In the genomic region with DNA sequence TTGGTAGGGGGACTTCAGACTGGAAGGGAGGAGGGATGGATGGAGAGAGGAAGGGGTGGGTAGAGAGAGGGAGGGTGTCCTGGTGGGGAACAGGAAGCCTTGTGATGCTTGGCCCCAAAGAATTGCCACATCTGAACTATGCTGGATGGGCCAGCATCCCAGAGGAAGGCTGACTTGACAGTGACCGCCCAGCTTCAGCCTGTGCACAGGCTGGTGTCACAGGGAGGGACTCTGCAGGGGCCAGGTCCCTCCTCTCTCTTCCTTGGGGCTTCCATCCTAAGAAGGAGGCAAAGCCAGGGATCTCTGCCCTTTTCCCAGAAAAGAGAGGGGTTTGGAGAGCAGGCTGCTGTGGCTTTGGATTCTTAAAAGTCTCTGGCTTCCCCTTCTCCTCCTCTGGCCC, we compare ENCODE assay signal across 9 mouse cellular contexts. TPM values are rescaled to one million over a fixed set of nuclear protein-coding genes. Genes with fewer than 3 reads are reported as not detected.
DNase-seq lines count a peak whose midpoint lies in the region; ATAC-seq and TF ChIP-seq lines count a peak whose summit lies in the region.
"Had no signal": no experiment of that assay in that cellular context is flagged by ENCODE, and none has a peak within 500 bp of the region (broad histone marks: within the 10 kb centered on the region; RNA-seq: fewer than 3 reads in every experiment).

No protein-coding gene starts in this region.

- H3K4me3 ChIP-seq in hindbrain, embryonic 10.5 days = no peak overlapping the region
- H3K4me3 ChIP-seq in hindbrain, embryonic 16.5 days (ENCODE audit: low read length) = no peak overlapping the region
- H3K4me3 ChIP-seq in limb, embryonic 10.5 days = peak overlapping the region; percentile 31; the same call in 1 of the 2 replicates
- no peak overlapping the region for H3K4me3 ChIP-seq in cerebellum, adult 2 months (replicated peaks; ENCODE audit: insufficient read depth, low read depth, low read length)

- peak overlapping the region; percentile 76 for H3K27ac ChIP-seq in hindbrain, embryonic 10.5 days
- no peak overlapping the region for H3K27ac ChIP-seq in hindbrain, embryonic 16.5 days (ENCODE audit: low read depth, low read length)
- H3K27ac ChIP-seq in limb, embryonic 10.5 days = peak overlapping the region; percentile 90
- no peak overlapping the region for H3K27ac ChIP-seq in cerebellum, adult 2 months (ENCODE audit: insufficient read depth, low read length)

- DNase-seq in hindbrain, embryonic 10.5 days (ENCODE audit: low spot score) = no peak
- DNase-seq in urinary bladder, postnatal 10 days (ENCODE audit: low spot score) = peak; percentile 4
- no peak for DNase-seq in urinary bladder, postnatal 25 days (ENCODE audit: low spot score)
- DNase-seq in limb, embryonic 10.5 days (ENCODE audit: low spot score) = no peak
- no peak for DNase-seq in adrenal gland, postnatal 36 days
- no peak for DNase-seq in kidney, adult 9 months
- DNase-seq in cerebellum, adult 2 months = no peak

- H3K4me1 ChIP-seq in hindbrain, embryonic 10.5 days (replicated peaks) = peaks cover 48% of the 10 kb centered on the region
- peaks cover 3% of the 10 kb centered on the region; the same call in 1 of the 2 replicates for H3K4me1 ChIP-seq in hindbrain, embryonic 16.5 days (ENCODE audit: control insufficient read depth, insufficient read depth, low read depth, low read length)
- H3K4me1 ChIP-seq in limb, embryonic 10.5 days = peaks cover 67% of the 10 kb centered on the region
- peaks cover 19% of the 10 kb centered on the region for H3K4me1 ChIP-seq in cerebellum, adult 2 months (ENCODE audit: control insufficient read depth, insufficient read depth, low read length)

- TF ChIP-seq CTCF in cerebellum, adult 2 months (IDR thresholded peaks at IDR 0.05; ENCODE audit: borderline replicate concordance, insufficient read depth, low read depth, low read length) = no peak

- no peaks in the 10 kb centered on the region for H3K9me3 ChIP-seq in hindbrain, embryonic 10.5 days
- H3K9me3 ChIP-seq in hindbrain, embryonic 16.5 days (ENCODE audit: control insufficient read depth, low read length) = no peaks in the 10 kb centered on the region
- H3K9me3 ChIP-seq in limb, embryonic 10.5 days (replicated peaks) = no peaks in the 10 kb centered on the region

- no peak for TF ChIP-seq POLR2A in cerebellum, adult 2 months (IDR thresholded peaks at IDR 0.05; ENCODE audit: borderline replicate concordance, insufficient read depth, low read length)

- WGBS in hindbrain, embryonic 10.5 days = 61% methylated on average over 1 of the region's 1 CpGs
- WGBS in hindbrain, embryonic 16.5 days = 80% methylated on average over 1 of the region's 1 CpGs
- 65% methylated on average over 1 of the region's 1 CpGs for whole genome bisulfite sequencing in limb, embryonic 10.5 days
- WGBS in cerebellum, adult 2 months = 70% methylated on average over 1 of the region's 1 CpGs

- no peak for ATAC-seq in hindbrain, embryonic 16.5 days

- H3K27me3 ChIP-seq in hindbrain, embryonic 10.5 days (ENCODE audit: insufficient read depth, poor library complexity, severe bottlenecking) = peaks cover 9% of the 10 kb centered on the region; the same call in 1 of the 2 replicates
- H3K27me3 ChIP-seq in hindbrain, embryonic 16.5 days (replicated peaks; ENCODE audit: control insufficient read depth, insufficient read depth, low read length) = no peaks in the 10 kb centered on the region
- no peaks in the 10 kb centered on the region for H3K27me3 ChIP-seq in limb, embryonic 10.5 days (ENCODE audit: low read depth, poor library complexity, severe bottlenecking)
- no peaks in the 10 kb centered on the region for H3K27me3 ChIP-seq in cerebellum, adult 2 months (ENCODE audit: control insufficient read depth, insufficient read depth, low read length)

- no peak overlapping the region for H3K4me2 ChIP-seq in hindbrain, embryonic 16.5 days (ENCODE audit: low read length)

- H3K9ac ChIP-seq in hindbrain, embryonic 16.5 days (ENCODE audit: low read depth, low read length) = no peak overlapping the region

- H3K36me3 ChIP-seq in hindbrain, embryonic 10.5 days = no peaks in the 10 kb centered on the region
- no peaks in the 10 kb centered on the region for H3K36me3 ChIP-seq in hindbrain, embryonic 16.5 days (ENCODE audit: control insufficient read depth, insufficient read depth, low read length)
- H3K36me3 ChIP-seq in limb, embryonic 10.5 days = no peaks in the 10 kb centered on the region

RNA-seq across cellular contexts. Expression of a gene that starts 7.0 kb away (rescaled TPM):
- polyA plus RNA-seq in hindbrain, embryonic 10.5 days (2016; fragmentation: Nextera tagmentation; extraction: Ambion mirVana) = 28.6 and 36.3 TPM in 2 replicates
- 95.2 and 97.8 TPM in 2 replicates for polyA plus RNA-seq in hindbrain, embryonic 16.5 days (2015; fragmentation: Nextera tagmentation; extraction: Ambion mirVana)
- polyA plus RNA-seq in limb, embryonic 10.5 days (2016; fragmentation: Nextera tagmentation; extraction: Ambion mirVana) = 35.4 and 49.6 TPM in 2 replicates
- total RNA-seq in adrenal gland, postnatal 36 days (2021) = 100 to 1,000 TPM in 1 of 2 experiments, 10 to 100 TPM in 1; 84.0 to 156 TPM
- polyA plus RNA-seq in cerebellum, adult 2 months (2012; rRNA removed) = 119 and 137 TPM in 2 replicates

RNA-seq across cellular contexts. Expression of a gene that starts 20.2 kb away (rescaled TPM):
- polyA plus RNA-seq in hindbrain, embryonic 10.5 days (2016; fragmentation: Nextera tagmentation; extraction: Ambion mirVana) = 0.19 and 0.21 TPM in 2 replicates
- 0.15 and 0.17 TPM in 2 replicates for polyA plus RNA-seq in hindbrain, embryonic 16.5 days (2015; fragmentation: Nextera tagmentation; extraction: Ambion mirVana)
- polyA plus RNA-seq in limb, embryonic 10.5 days (2016; fragmentation: Nextera tagmentation; extraction: Ambion mirVana) = 0.61 and 1.1 TPM in 2 replicates
- total RNA-seq in adrenal gland, postnatal 36 days (2021) = 1 to 10 TPM in 1 of 2 experiments, under 1 TPM in 1; 0.46 to 1.1 TPM
- polyA plus RNA-seq in cerebellum, adult 2 months (2012; rRNA removed) = 0.21 and 0.49 TPM in 2 replicates
- total RNA-seq: CH12.LX had no signal

RNA-seq across cellular contexts. Expression of a gene that starts 39.4 kb away (rescaled TPM):
- polyA plus RNA-seq in hindbrain, embryonic 10.5 days (2016; fragmentation: Nextera tagmentation; extraction: Ambion mirVana) = 1.8 and 2.0 TPM in 2 replicates
- polyA plus RNA-seq in hindbrain, embryonic 16.5 days (2015; fragmentation: Nextera tagmentation; extraction: Ambion mirVana) = 7.1 and 8.1 TPM in 2 replicates
- polyA plus RNA-seq in limb, embryonic 10.5 days (2016; fragmentation: Nextera tagmentation; extraction: Ambion mirVana) = 2.7 and 3.4 TPM in 2 replicates
- total RNA-seq in adrenal gland, postnatal 36 days (2021) = 100 to 1,000 TPM; 122 to 138 TPM
- 23.6 and 24.9 TPM in 2 replicates for polyA plus RNA-seq in cerebellum, adult 2 months (2012; rRNA removed)

RNA-seq across cellular contexts. Expression of a gene that starts 56.4 kb away (rescaled TPM):
- polyA plus RNA-seq in hindbrain, embryonic 10.5 days (2016; fragmentation: Nextera tagmentation; extraction: Ambion mirVana) = 23.7 and 31.1 TPM in 2 replicates
- polyA plus RNA-seq in hindbrain, embryonic 16.5 days (2015; fragmentation: Nextera tagmentation; extraction: Ambion mirVana) = 25.7 and 29.1 TPM in 2 replicates
- 24.1 and 25.9 TPM in 2 replicates for polyA plus RNA-seq in limb, embryonic 10.5 days (2016; fragmentation: Nextera tagmentation; extraction: Ambion mirVana)
- 10 to 100 TPM; 34.9 to 38.0 TPM for total RNA-seq in adrenal gland, postnatal 36 days (2021)
- polyA plus RNA-seq in cerebellum, adult 2 months (2012; rRNA removed) = 41.8 and 42.6 TPM in 2 replicates

Comparison
In these comparisons a context has a peak if more than half of its experiments do, and no peak if none do; other contexts are left out.
1. H3K27ac ChIP-seq: peak in hindbrain, embryonic 10.5 days (single experiment) and limb, embryonic 10.5 days (single experiment); none in hindbrain, embryonic 16.5 days (single experiment) and cerebellum, adult 2 months (single experiment).